Mouse (Mus musculus) lung, embryonic 16.5 days (tissue): ENCODE results near the gene Olfr522. TPM values are rescaled to one million over a fixed set of nuclear protein-coding genes. Genes with fewer than 3 reads are reported as not detected.

Source experiments
- ATAC-seq: fragments of 200-750 bp; cut with Nextera tagmentation; 2 replicates; pipeline ENCODE4 v1.8.0; 2017; ENCODE audit warnings: low read depth, mild to moderate bottlenecking, moderate library complexity
- H3K27ac ChIP-seq: fragments of 300-500 bp; sonication (generic); 2 replicates; pipeline ENCODE4 v1.5.1; 2014; ENCODE audit warnings: mild to moderate bottlenecking, control low read depth, low read length
- H3K27me3 ChIP-seq: fragments of 300-500 bp; sonication (generic); 2 replicates; pipeline ENCODE4 v1.6.1; 2014; ENCODE audit warnings: low read depth, low read length, mixed read lengths; ENCODE audit not compliant: control insufficient read depth, insufficient read depth
- H3K36me3 ChIP-seq: fragments of 300-500 bp; sonication (generic); 2 replicates; pipeline ENCODE4 v1.6.1; 2014; ENCODE audit warnings: low read length; ENCODE audit not compliant: control insufficient read depth, insufficient read depth
- H3K4me1 ChIP-seq: fragments of 300-500 bp; sonication (generic); replicated peaks from 2 replicates; pipeline ENCODE4 v1.6.1; 2014; ENCODE audit warnings: low read length, mixed read lengths; ENCODE audit not compliant: control insufficient read depth, insufficient read depth
- H3K4me2 ChIP-seq: fragments of 300-500 bp; sonication (generic); 2 replicates; pipeline ENCODE4 v1.6.1; 2014; ENCODE audit warnings: low read depth, low read length, control low read depth
- H3K4me3 ChIP-seq: fragments of 300-500 bp; sonication (generic); 2 replicates; pipeline ENCODE4 v1.5.1; 2014; ENCODE audit warnings: mild to moderate bottlenecking, low read length, control low read depth
- H3K9ac ChIP-seq: fragments of 300-500 bp; sonication (generic); 2 replicates; pipeline ENCODE4 v1.6.1; 2014; ENCODE audit warnings: low read length, control low read depth
- H3K9me3 ChIP-seq: fragments of 300-500 bp; sonication (generic); 2 replicates; pipeline ENCODE4 v1.6.1; 2016; ENCODE audit warnings: low read length; ENCODE audit not compliant: control insufficient read depth
- WGBS: fragments of 180-500 bp; shearing (Covaris S2); extraction: QIAGEN DNeasy Blood & Tissue Kit; methylation state at CpG from one replicate; pipeline ENCODE4 v1.1.7; 2014; 5-methylcytosine and 5-hydroxymethylcytosine counted together
- polyA plus RNA-seq: library from polyadenylated mRNA; unstranded; fragments of >200 nt; fragmentation: Nextera tagmentation; extraction: Ambion mirVana; gene quantifications from 2 replicates; pipeline ENCODE4 v1.2.1, GENCODE M21; 2015

Olfr522 gene
- polyA plus RNA-seq, 1 experiment from 2014 or later, result not detected

DNA sequence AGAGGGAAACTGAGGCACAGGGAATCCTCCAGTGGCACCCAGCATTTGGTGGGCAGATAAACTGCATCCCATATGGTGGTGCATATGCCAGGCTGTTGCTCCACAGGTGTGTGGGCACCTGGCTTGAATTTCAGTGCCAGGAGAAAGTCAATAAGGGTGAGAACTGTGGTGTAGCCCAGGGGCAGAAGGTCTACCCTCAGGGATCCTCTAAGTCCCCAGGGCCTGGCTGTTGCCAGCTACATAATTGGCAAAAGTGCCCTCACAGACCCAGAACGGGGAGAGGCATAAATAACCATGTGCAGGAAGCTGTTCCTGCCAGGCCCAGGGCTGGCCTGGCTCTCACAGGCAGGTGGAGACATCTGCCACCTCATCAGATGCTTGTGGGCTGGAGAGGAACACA is 8.4 kb upstream of the Olfr522 start, which contains the start of gene Olfr523:
Gene Olfr523, plus strand, starts transcription at position 282 of the 400 bp plus-strand sequence.
- 42% methylated on average over 1 of the region's 1 CpGs for WGBS
- no peak within 1 kb of the TSS for H3K9ac ChIP-seq
- H3K27me3 ChIP-seq, result no peaks in the 10 kb centered on the region
- H3K27ac ChIP-seq, result no peak within 1 kb of the TSS
- no peaks in the 10 kb centered on the region for H3K9me3 ChIP-seq
- no peaks in the 10 kb centered on the region for H3K36me3 ChIP-seq
- no peak for ATAC-seq
- H3K4me3 ChIP-seq, result no peak within 1 kb of the TSS
- H3K4me1 ChIP-seq, result no peaks in the 10 kb centered on the region
- no peak within 1 kb of the TSS for H3K4me2 ChIP-seq

DNA sequence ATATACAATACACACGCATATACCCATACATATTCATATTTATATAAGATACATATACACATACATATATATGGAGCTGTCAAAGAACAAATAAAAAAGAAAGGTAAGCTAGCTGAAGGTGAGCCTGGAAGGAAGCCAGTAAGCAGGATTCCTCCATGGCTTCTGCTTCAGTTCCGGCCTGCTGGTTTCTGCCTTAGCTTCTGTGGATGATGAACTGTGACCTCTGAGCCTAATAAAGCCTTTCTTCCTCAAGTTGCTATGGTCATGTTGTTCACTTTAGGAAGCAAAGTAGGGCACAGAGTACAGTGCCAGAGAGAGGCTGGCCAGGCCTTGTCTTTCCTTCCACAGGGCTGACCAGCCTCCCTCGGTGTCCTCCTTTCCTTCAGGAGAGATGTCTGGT is 6.3 kb upstream of the Olfr522 start:
- WGBS, result 90% methylated on average over 3 of the region's 3 CpGs
- no peak overlapping the region for H3K4me3 ChIP-seq
- H3K27me3 ChIP-seq, result no peaks in the 10 kb centered on the region
- ATAC-seq, result no peak
- H3K9ac ChIP-seq, result no peak overlapping the region
- no peaks in the 10 kb centered on the region for H3K36me3 ChIP-seq
- H3K4me2 ChIP-seq, result no peak overlapping the region
- H3K9me3 ChIP-seq, result no peaks in the 10 kb centered on the region
- H3K27ac ChIP-seq, result no peak overlapping the region
- H3K4me1 ChIP-seq, result no peaks in the 10 kb centered on the region

DNA sequence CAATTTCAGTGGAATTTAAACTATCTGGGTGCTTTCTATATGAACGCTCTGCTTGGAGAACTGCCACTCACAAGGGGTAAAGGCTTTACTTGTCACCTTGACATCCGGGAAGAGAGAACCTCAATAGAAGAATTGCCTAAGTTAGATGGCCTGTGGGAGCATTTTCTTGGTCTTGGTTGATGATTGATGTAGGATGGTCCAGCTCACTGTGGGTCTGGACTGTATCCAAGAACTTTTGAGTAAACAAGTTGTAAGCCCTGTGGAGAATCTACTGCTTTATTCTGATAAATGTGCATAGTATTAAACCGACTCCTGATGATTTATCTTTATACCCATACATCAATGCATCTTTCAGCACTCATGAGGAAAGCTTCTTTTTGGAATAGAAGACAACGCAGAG is 4.8 kb upstream of the Olfr522 start:
- no peak overlapping the region for H3K27ac ChIP-seq
- no peak overlapping the region for H3K4me2 ChIP-seq
- 62% methylated on average over 4 of the region's 4 CpGs for WGBS
- H3K36me3 ChIP-seq, result no peaks in the 10 kb centered on the region
- H3K4me1 ChIP-seq, result no peaks in the 10 kb centered on the region
- no peaks in the 10 kb centered on the region for H3K27me3 ChIP-seq
- no peaks in the 10 kb centered on the region for H3K9me3 ChIP-seq
- H3K9ac ChIP-seq, result no peak overlapping the region
- H3K4me3 ChIP-seq, result no peak overlapping the region
- no peak for ATAC-seq

DNA sequence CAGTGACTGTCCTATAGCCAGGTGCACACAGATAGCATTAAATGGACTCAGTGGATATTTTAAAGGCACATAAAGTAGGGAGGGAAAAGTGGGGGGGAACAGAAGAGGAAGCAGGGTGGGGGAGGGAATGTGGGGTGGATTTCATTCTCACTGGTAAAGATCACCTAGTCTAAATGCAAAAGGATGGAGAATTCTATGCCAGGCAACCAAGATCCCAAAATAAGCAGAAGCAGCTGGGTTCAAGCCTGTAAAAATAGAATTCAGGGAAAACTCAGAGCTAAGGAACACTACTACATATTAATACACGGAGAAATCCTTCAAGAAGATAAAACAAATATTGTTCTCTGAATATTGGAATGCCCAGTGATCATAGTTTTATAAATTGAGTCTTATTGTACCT is 3.4 kb upstream of the Olfr522 start:
- 57% methylated on average over 1 of the region's 1 CpGs for WGBS
- Histone ChIP-seq H3K4me2 (no peak overlapping the region), H3K27ac (no peak overlapping the region), H3K9me3 (no peaks in the 10 kb centered on the region), H3K27me3 (no peaks in the 10 kb centered on the region), H3K9ac (no peak overlapping the region), H3K4me3 (no peak overlapping the region), H3K4me1 (no peaks in the 10 kb centered on the region), H3K36me3 (no peaks in the 10 kb centered on the region)
- ATAC-seq, result no peak

DNA sequence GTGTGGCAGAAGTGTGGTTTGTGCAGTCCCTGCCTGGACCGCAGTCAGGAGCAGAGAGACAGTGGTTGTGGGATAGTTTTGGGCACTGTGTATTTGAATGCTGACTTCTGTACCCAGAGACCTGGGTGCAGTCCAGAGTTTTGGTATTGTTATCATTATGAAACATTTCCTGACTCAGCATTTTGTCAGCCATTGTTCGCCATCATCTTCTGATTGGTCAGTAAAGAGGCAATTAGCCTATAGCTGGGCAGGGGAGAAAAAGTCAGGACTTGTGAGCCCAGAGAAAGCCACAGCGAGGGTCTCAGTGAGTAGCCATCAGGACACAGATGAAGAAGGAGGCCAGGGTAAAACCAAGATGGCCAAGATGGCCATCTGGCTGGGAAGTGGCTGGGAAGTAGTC is 4.2 kb downstream of the Olfr522 start:
- no peak overlapping the region for H3K9ac ChIP-seq
- H3K9me3 ChIP-seq, result no peaks in the 10 kb centered on the region
- no peak for ATAC-seq
- H3K4me2 ChIP-seq, result no peak overlapping the region
- H3K4me3 ChIP-seq, result no peak overlapping the region
- H3K36me3 ChIP-seq, result no peaks in the 10 kb centered on the region
- H3K27ac ChIP-seq, result no peak overlapping the region
- no peaks in the 10 kb centered on the region for H3K4me1 ChIP-seq
- WGBS, result 71% methylated on average over 3 of the region's 3 CpGs
- H3K27me3 ChIP-seq, result peaks cover 5% of the 10 kb centered on the region; the same call in 1 of the 2 replicates

DNA sequence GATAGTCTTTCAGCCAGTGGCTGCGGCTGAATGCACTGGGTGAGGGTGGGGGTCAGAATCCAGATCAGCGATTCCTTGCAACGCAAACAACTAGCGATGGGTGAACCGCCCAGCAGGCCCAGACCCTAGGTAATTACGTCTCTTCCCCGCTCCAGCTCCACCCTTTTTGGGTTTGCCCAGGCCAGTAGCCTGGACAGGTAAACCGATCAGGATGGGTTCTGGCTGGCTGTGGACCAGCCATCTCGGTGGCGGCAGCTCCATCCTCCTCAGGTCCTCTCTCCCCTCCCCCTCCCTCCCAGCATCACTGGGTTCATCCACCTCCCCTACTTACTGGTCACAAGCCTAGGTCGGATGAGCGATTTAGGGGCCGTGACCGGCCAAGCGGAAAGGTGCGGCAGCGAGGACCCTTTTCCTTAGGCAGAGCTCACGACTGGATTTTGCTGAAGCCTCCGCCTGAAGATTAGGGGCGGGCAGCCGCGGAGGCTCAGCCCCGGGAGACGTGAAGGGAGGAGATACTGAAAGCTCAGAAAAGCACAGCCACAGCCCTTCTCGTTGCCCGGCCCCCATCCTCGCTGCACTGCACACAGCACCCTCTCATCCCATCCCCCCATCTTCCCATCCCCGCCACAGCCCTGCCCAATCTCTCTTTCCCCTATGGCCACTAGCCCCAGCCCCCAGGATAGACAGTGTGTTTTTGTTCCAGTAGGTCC is 10.2 kb downstream of the Olfr522 start, which contains the start of gene Sprn:
Gene Sprn, minus strand, starts transcription at position 660 of the 710 bp plus-strand sequence.
- Histone ChIP-seq H3K4me2 (peak within 1 kb of the TSS; percentile 22; the same call in 1 of the 2 replicates), H3K9ac (no peak within 1 kb of the TSS)

DNA sequence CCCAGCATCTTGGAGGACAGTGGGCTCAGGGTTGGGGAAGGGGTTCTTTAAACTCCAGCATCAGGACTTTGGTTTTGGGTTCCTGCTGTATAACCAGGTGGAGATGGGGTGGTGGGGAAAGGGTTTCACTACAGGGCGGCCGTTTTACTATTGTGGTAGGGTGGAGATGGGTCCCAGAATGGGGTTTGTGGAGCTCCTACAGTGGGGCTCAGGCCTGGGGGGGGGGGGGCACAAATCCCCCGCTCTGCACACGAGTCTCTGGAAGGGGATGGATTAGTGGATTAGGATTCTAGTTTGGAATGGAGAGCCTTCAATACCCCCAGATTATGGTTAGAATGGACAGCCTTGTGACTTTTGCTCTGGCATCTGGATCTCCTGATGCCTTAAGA is 10.7 kb downstream of the Olfr522 start:
- ATAC-seq, result no peak
- H3K9ac ChIP-seq, result no peak overlapping the region

More for the DNA sequence above, 10.2 kb downstream of the Olfr522 start, which contains the start of gene Sprn:
- Histone ChIP-seq H3K4me1 (peaks cover 3% of the 10 kb centered on the region; the same call in 1 of the 2 replicates), H3K9me3 (no peaks in the 10 kb centered on the region), H3K27ac (no peak within 1 kb of the TSS), H3K27me3 (peaks cover 28% of the 10 kb centered on the region), H3K4me3 (0 out of 2 replicates have a peak within 1 kb of the TSS, but pooled peaks have one; percentile 5), H3K36me3 (no peaks in the 10 kb centered on the region)
- ATAC-seq, result no peak
- 6% methylated on average over 28 of the region's 28 CpGs for WGBS

DNA sequence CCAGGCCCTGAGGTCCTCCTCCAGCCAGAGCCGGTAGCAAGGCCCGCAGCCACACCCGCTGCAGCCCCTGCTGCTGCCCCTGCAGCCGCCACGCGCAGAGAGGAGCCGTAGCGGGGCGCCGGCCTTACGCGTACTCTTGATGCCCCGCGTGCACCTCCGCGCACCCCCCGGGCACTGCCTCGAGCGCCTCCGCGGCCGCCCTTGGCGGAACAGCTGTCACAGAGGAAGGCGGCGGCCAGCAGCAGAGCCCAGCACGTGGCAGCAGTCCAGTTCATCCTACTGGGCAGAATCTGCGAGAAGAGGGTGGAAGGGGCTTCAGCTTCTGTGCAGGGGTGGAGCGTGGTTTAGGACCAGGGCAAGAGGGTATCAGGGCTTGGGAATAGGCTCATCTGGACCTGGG is 11.2 kb downstream of the Olfr522 start:
- 0 out of 2 replicates have a peak overlapping the region, but pooled peaks have one; percentile 16 for H3K4me3 ChIP-seq

More for the DNA sequence above, 10.7 kb downstream of the Olfr522 start:
- Histone ChIP-seq H3K4me1 (peaks cover 3% of the 10 kb centered on the region; the same call in 1 of the 2 replicates), H3K27ac (no peak overlapping the region), H3K4me2 (no peak overlapping the region), H3K4me3 (no peak overlapping the region), H3K9me3 (no peaks in the 10 kb centered on the region), H3K36me3 (no peaks in the 10 kb centered on the region), H3K27me3 (peaks cover 27% of the 10 kb centered on the region)
- 28% methylated on average over 4 of the region's 4 CpGs for WGBS

DNA sequence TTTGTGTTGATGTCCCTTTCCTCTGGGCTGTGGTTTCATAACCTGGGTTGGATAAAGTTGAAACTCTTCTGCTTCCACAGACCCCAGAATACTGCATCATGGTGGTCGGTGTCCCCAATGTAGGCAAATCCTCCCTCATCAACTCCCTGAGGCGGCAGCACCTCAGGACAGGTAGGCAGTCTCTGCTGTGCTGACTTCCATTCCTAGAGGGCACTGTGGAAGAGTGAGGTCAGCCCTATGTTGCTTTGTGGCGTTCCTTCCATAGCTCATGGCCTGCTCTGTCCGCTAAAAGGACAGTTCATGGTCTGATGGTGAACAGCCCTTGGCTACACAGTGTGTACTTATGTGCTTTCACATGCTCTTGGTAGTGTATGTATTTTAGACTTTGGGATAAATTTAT is 20.0 kb downstream of the Olfr522 start:
- H3K27ac ChIP-seq, result no peak overlapping the region
- no peak for ATAC-seq
- 81% methylated on average over 4 of the region's 4 CpGs for WGBS
- no peak overlapping the region for H3K4me3 ChIP-seq
- H3K9ac ChIP-seq, result no peak overlapping the region
- H3K27me3 ChIP-seq, result no peaks in the 10 kb centered on the region
- H3K4me2 ChIP-seq, result no peak overlapping the region
- no peaks in the 10 kb centered on the region for H3K9me3 ChIP-seq
- no peaks in the 10 kb centered on the region; the same call in 1 of the 2 replicates for H3K4me1 ChIP-seq
- H3K36me3 ChIP-seq, result no peaks in the 10 kb centered on the region

More for the DNA sequence above, 11.2 kb downstream of the Olfr522 start:
- 3% methylated on average over 27 of the region's 28 CpGs for WGBS
- no peaks in the 10 kb centered on the region for H3K9me3 ChIP-seq
- H3K27ac ChIP-seq, result no peak overlapping the region
- H3K36me3 ChIP-seq, result no peaks in the 10 kb centered on the region
- peak; percentile 15; the same call in 1 of the 2 replicates for ATAC-seq
- peaks cover 23% of the 10 kb centered on the region for H3K27me3 ChIP-seq
- peaks cover 3% of the 10 kb centered on the region; the same call in 1 of the 2 replicates for H3K4me1 ChIP-seq
- 0 out of 2 replicates have a peak overlapping the region, but pooled peaks have one; percentile 38 for H3K9ac ChIP-seq
- peak overlapping the region; percentile 44 for H3K4me2 ChIP-seq
